Mouse (Mus musculus): ENCODE measurements around the gene Fmn2.

Gene Fmn2

GRCm38 (mm10) chr1:174557841-174558240 is 56.2 kb downstream of the Fmn2 start:
- DNase-seq, result no peak

DNA sequence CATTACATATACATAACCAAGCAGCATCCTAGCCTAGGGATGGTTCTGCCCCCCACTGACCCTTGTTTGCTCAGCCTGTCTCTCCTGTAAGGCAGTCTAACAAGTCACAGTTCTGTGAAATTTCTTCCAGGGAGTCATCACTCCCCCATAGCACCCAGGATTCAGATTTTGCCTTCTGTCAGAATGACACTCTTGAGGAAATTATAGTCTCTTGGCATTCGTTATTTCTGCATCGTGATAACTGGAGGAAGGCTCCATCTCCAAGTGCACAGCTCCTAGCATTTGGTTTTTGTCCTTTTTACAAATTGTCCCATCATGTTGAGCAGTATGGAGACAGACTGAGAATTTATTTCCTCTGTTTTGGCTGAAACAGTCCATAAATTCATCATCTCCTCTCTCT is 56.9 kb downstream of the Fmn2 start:
- no peak for DNase-seq

DNA sequence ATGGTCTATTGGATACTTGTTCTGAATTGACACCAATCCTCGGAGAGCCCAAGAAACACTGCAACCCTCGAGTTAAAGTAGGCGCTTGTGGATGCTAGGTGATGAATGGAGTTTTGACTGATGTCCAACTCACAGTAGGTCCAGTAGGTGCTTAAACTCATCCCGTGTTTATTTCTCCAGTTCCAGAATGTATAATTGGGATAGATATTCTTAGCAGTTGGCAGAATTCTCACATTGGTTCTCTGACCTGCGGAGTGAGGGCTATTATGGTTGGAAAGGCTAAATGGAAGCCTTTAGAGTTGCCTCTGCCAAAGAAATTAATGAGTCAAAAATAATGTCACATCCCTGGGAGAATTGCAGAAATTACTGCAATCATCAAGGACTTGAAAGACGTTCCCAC is 62.9 kb downstream of the Fmn2 start:
- DNase-seq, result no peak

- no peak for DNase-seq
Measured at GRCm38 (mm10) chr1:174568609-174569008, 67.0 kb downstream of the Fmn2 start.

GRCm38 (mm10) chr1:174592420-174592980 is 90.9 kb downstream of the Fmn2 start:
- DNase-seq, result no peak

DNA sequence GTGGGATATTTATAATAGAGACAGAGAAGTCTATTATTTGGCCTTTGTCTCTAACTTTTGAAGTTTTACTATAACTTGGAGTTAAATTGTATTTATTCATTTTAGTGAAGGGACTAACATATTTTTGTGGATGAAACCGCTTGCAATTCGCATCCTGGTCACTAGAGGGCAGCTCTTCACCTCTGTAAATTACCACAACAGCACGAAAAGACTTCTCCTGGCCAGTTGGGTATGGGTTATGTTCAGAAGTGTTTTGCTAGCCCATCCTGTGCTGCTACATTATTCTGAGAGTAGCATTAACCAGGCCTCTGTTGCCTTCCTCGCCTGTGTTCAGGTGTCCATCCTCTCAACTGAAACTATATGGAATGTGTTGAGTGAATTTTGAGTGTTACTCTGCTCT is 93.4 kb downstream of the Fmn2 start:
- peak in 1 of 2 experiments; percentile 4 for DNase-seq

DNA sequence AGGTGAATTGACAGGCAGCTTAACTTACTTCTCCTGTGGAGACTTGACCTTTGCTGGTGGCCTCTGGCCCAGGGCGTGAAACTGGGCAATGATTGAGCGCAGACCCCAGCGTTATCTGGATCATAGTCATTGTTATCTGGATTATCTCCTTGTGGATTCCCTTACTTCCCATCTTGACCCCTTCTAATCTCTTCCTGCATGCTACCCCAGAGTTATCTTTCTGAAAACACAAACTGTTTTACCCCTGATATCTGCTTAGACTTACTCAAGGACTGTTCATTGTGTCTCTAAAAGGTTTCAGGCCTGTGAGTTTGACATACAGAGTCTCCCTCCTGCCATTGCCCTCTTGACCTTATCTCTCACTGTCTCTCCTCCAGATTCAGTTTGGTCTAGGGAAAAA is 95.9 kb downstream of the Fmn2 start:
- no peak for DNase-seq

- no peak for DNase-seq
Measured at GRCm38 (mm10) chr1:174598226-174598625, 96.6 kb downstream of the Fmn2 start.

- no peak for DNase-seq
Measured at GRCm38 (mm10) chr1:174600041-174600440, 98.4 kb downstream of the Fmn2 start.

DNA sequence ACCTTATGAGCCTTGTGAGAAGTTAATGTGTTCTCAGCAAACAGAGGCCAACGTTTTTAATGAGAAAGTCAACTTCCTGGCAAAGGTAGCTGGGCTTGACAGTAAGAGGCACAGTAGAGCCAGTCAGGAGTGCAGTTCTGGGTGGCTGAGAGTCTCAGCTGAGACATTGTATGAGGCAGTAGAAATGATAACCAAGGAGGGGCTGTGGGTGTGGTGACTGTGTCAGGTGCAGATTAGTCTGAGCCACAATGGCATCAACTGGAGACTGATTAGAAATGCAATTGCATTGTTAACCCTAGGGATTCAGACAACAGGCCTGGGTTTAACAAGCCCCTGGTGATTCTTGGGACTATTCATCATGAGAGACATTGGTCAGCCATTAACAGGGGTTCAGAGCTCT is 99.0 kb downstream of the Fmn2 start:
- no peak for DNase-seq

DNA sequence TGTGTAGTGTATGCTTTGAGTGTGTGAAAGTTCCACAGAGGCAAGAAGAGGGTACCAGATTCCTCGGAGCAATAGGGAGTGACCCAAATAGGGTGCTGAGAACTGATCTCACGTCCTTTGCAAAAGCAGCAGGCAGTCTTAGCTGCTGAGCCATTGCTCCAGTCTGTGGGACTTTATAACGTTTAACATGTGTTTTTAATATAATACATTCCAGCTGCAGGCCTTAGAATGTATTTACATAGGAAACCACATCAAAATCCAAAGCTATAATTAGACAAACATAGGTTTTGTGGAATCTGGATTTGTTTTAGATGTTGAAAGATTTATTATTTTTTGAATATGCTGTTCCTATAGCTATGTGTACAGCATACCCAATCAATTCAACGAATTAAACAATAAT is 115.7 kb downstream of the Fmn2 start:
- no peak for DNase-seq

GRCm38 (mm10) chr1:174621512-174621911 is 119.9 kb downstream of the Fmn2 start:
- no peak for DNase-seq

- no peak for DNase-seq
Measured at GRCm38 (mm10) chr1:174623054-174623453, 121.4 kb downstream of the Fmn2 start.

DNA sequence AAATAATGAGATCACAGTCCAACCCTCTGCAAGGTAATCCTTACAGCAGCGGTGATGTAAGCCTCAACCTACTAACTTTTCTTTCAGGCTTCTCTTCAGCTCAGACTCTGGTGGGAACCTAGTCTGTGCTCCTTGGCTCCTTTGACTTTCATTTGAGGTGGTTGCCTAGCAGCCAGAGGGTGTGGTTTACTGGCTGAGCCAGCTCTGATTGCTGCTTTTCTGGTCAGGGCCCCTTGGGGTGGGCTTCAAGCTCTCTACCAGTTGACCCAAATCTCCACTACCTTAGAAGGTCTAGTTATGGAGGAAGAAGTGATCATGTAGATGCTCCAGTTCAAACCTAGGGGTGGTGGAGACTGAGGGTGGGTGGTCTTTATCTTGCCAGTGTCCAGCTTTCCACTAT is 128.4 kb downstream of the Fmn2 start:
- no peak for DNase-seq

DNA sequence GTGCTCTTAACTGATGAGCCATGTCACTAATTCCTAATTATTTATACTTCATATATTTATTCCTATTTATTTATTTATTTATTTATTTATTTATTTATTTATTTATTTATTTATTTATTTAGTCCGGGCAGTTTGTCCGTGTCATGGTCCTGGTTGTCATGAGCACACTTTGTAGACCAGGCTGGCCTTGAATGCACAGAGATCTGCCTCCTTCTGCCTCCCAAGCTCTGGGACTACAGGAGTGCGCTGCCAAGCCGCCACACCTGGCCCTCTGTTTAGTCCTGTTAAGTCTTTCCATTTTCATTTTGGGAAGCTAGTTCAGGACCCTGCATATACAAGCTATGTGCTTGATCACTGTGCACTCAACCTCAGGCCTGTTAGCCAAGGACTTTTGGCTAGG is 134.7 kb downstream of the Fmn2 start:
- no peak for DNase-seq

DNA sequence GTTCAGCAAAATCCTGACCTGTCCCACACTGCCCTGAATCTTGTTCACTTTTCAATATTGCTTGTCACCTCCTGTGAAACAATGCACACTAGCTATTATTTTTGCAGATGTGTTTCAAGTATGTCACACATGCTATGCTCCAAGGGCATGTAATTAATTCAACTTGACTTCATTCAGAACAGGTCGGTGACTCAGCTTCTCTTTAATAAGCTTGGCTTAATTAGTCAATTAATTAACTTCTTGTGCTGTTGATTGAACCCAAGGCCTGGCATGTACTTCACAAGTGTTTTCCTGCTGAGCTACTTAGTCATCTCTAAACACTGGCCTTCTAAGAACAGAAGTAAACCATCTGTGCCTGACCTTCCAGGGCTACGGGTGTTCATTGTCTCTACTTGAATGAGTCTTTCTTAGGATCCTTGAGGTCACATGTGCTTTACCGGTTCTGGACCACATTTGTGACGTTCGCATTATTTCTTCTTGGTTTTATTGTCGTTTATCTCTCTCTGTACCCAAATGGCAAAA is 136.0 kb downstream of the Fmn2 start:
- DNase-seq, result no peak

GRCm38 (mm10) chr1:174640901-174641300 is 139.3 kb downstream of the Fmn2 start:
- DNase-seq, result no peak

DNA sequence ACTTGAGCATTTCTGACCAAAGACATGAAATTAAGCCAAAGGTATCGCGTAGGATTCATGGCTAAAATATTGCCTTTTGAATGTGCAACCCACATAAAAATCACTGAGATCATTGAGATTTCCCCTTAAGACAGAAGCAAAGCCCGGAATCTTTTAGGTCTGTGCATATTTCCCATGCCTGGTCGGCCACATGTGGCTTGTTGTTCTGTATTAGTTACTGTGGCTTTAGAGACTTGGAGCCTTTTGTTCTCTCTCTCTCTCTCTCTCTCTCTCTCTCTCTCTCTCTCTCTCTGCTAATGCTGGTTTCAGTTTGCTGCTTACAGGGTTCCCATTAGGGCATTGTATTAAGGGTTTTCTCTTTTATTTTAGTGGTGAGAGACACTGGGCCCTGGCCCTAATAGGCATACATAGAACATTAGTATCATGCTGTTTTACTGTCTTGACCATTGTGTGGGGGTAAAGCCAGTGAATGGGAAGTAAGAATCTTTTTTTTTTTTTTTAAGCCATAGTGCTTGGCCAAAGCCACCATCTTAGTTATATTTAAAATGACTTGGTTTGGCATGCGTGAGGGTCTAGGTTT is 141.9 kb downstream of the Fmn2 start:
- no peak for DNase-seq

GRCm38 (mm10) chr1:174649421-174649826 is 147.8 kb downstream of the Fmn2 start:
- no peak for DNase-seq

- no peak for DNase-seq
Measured at GRCm38 (mm10) chr1:174654565-174654964, 152.9 kb downstream of the Fmn2 start.

DNA sequence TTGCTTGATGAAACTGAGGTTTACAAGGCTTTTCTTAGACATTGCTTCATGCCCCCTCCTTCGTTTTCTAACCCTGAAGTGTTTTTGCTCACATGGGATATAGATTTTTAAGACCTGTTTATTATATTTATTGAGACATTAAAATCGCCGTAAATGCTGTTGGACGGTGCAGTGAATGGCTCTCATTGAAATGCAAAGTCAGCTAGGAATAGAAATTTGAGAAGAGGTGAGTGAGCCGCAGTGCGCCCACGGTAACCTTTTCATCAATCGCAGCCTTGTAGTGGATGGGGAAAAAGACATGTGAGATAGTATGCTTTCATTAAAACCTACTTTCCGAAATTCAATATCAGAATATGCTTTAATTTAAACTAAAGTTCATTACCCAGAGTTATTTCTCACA is 153.7 kb downstream of the Fmn2 start:
- no peak for DNase-seq

- DNase-seq, result no peak
Measured at GRCm38 (mm10) chr1:174656554-174656953, 154.9 kb downstream of the Fmn2 start.

GRCm38 (mm10) chr1:174659459-174660223 is 158.0 kb downstream of the Fmn2 start:
- DNase-seq, result no peak

- DNase-seq, result no peak
Measured at GRCm38 (mm10) chr1:174665116-174665515, 163.5 kb downstream of the Fmn2 start.

Data from thymus, adult 18-20 months (tissue).